Mouse (Mus musculus) hindbrain, embryonic 16.5 days (tissue): ENCODE measurements around the gene Arglu1. TPM values are rescaled to one million over a fixed set of nuclear protein-coding genes. Genes with fewer than 3 reads are reported as not detected.

Experiments used
- ATAC-seq: fragments of 200-750 bp; cut with Nextera tagmentation; 2 replicates; pipeline ENCODE4 v1.8.0; 2017; ENCODE audit warnings: moderate TSS enrichment, moderate library complexity
- H3K27ac ChIP-seq: fragments of 300-500 bp; sonication (generic); 2 replicates; pipeline ENCODE4 v1.5.1; 2014; ENCODE audit warnings: low read depth, mild to moderate bottlenecking, control low read depth, low read length, moderate library complexity
- H3K27me3 ChIP-seq: fragments of 300-500 bp; sonication (generic); replicated peaks from 2 replicates; pipeline ENCODE4 v1.6.1; 2014; ENCODE audit warnings: low read length; ENCODE audit not compliant: control insufficient read depth, insufficient read depth
- H3K36me3 ChIP-seq: fragments of 300-500 bp; sonication (generic); 2 replicates; pipeline ENCODE4 v1.6.1; 2014; ENCODE audit warnings: mild to moderate bottlenecking, low read length, moderate library complexity, mixed read lengths; ENCODE audit not compliant: control insufficient read depth, insufficient read depth
- H3K4me1 ChIP-seq: fragments of 300-500 bp; sonication (generic); 2 replicates; pipeline ENCODE4 v1.6.1; 2014; ENCODE audit warnings: low read depth, low read length; ENCODE audit not compliant: control insufficient read depth, insufficient read depth
- H3K4me2 ChIP-seq: fragments of 300-500 bp; sonication (generic); 2 replicates; pipeline ENCODE4 v1.6.1; 2014; ENCODE audit warnings: mild to moderate bottlenecking, low read length, control low read depth, moderate library complexity
- H3K4me3 ChIP-seq: fragments of 300-500 bp; sonication (generic); 2 replicates; pipeline ENCODE4 v1.5.1; 2014; ENCODE audit warnings: mild to moderate bottlenecking, low read length, control low read depth, moderate library complexity
- H3K9ac ChIP-seq: fragments of 300-500 bp; sonication (generic); 2 replicates; pipeline ENCODE4 v1.6.1; 2014; ENCODE audit warnings: low read depth, mild to moderate bottlenecking, control low read depth, low read length, moderate library complexity
- H3K9me3 ChIP-seq: fragments of 300-500 bp; sonication (generic); 2 replicates; pipeline ENCODE4 v1.6.1; 2014; ENCODE audit warnings: mild to moderate bottlenecking, low read length, moderate library complexity; ENCODE audit not compliant: control insufficient read depth
- WGBS: fragments of 180-500 bp; shearing (Covaris S2); extraction: QIAGEN DNeasy Blood & Tissue Kit; methylation state at CpG from one replicate; pipeline ENCODE4 v1.1.7; 2014; 5-methylcytosine and 5-hydroxymethylcytosine counted together
- polyA plus RNA-seq: library from polyadenylated mRNA; unstranded; fragments of >200 nt; fragmentation: Nextera tagmentation; extraction: Ambion mirVana; gene quantifications from 2 replicates; pipeline ENCODE4 v1.2.1, GENCODE M21; 2015

The Arglu1 gene
- polyA plus RNA-seq, 1 experiment from 2014 or later: 111 TPM

- Histone ChIP-seq H3K4me2 (peak overlapping the region; percentile 66), H3K36me3 (no peaks in the 10 kb centered on the region), H3K27me3 (no peaks in the 10 kb centered on the region), H3K9me3 (no peaks in the 10 kb centered on the region), H3K9ac (peak overlapping the region; percentile 94), H3K4me1 (peaks cover 15% of the 10 kb centered on the region), H3K4me3 (peak overlapping the region; percentile 99), H3K27ac (peak overlapping the region; percentile 90)
- WGBS: under 1% methylated on average over 52 of the region's 88 CpGs
- ATAC-seq: peak; percentile 2; the same call in 1 of the 2 replicates
Observed at GRCm38 (mm10) chr8:8660307-8661098, 29.8 kb downstream of the Arglu1 start.

GRCm38 (mm10) chr8:8659503-8660306 lies 30.6 kb downstream of the Arglu1 start:
- H3K4me1 ChIP-seq: peaks cover 21% of the 10 kb centered on the region
- under 1% methylated on average over 53 of the region's 53 CpGs for WGBS
- ATAC-seq: no peak
- peak overlapping the region; percentile 94 for H3K9ac ChIP-seq
- H3K4me3 ChIP-seq: peak overlapping the region; percentile 99
- H3K36me3 ChIP-seq: no peaks in the 10 kb centered on the region
- H3K27ac ChIP-seq: peak overlapping the region; percentile 90
- H3K27me3 ChIP-seq: no peaks in the 10 kb centered on the region
- no peaks in the 10 kb centered on the region for H3K9me3 ChIP-seq
- H3K4me2 ChIP-seq: peak overlapping the region; percentile 66

GRCm38 (mm10) chr8:8658426-8659224 lies 31.7 kb downstream of the Arglu1 start:
- ATAC-seq: peak; percentile 41
- Histone ChIP-seq H3K9ac (peak overlapping the region; percentile 94), H3K4me2 (peak overlapping the region; percentile 66), H3K4me3 (peak overlapping the region; percentile 99), H3K9me3 (no peaks in the 10 kb centered on the region), H3K36me3 (no peaks in the 10 kb centered on the region), H3K27me3 (no peaks in the 10 kb centered on the region), H3K4me1 (peaks cover 32% of the 10 kb centered on the region), H3K27ac (peak overlapping the region; percentile 75)
- 2% methylated on average over 19 of the region's 19 CpGs for WGBS

- Histone ChIP-seq H3K36me3 (no peaks in the 10 kb centered on the region), H3K4me1 (peaks cover 38% of the 10 kb centered on the region), H3K27ac (peak overlapping the region; percentile 75), H3K9me3 (no peaks in the 10 kb centered on the region), H3K4me3 (peak overlapping the region; percentile 99), H3K9ac (peak overlapping the region; percentile 94), H3K4me2 (peak overlapping the region; percentile 66), H3K27me3 (no peaks in the 10 kb centered on the region)
- WGBS: 13% methylated on average over 5 of the region's 5 CpGs
- ATAC-seq: no peak
Observed at GRCm38 (mm10) chr8:8657692-8658355, 32.5 kb downstream of the Arglu1 start.

- H3K4me1 ChIP-seq: peaks cover 41% of the 10 kb centered on the region
- WGBS: 10% methylated on average over 14 of the region's 14 CpGs
- no peaks in the 10 kb centered on the region for H3K36me3 ChIP-seq
- peak overlapping the region; percentile 36 for H3K27ac ChIP-seq
- H3K27me3 ChIP-seq: no peaks in the 10 kb centered on the region
- H3K4me3 ChIP-seq: peak overlapping the region; percentile 99
- H3K9me3 ChIP-seq: no peaks in the 10 kb centered on the region
- H3K4me2 ChIP-seq: peak overlapping the region; percentile 66
- peak overlapping the region; percentile 58 for H3K9ac ChIP-seq
- no peak for ATAC-seq
Observed at GRCm38 (mm10) chr8:8656578-8657441, 33.5 kb downstream of the Arglu1 start.

- Histone ChIP-seq H3K27me3 (no peaks in the 10 kb centered on the region), H3K9me3 (no peaks in the 10 kb centered on the region), H3K4me2 (peak overlapping the region; percentile 66), H3K27ac (peak overlapping the region; percentile 69), H3K4me3 (peak overlapping the region; percentile 99), H3K4me1 (peaks cover 41% of the 10 kb centered on the region), H3K36me3 (no peaks in the 10 kb centered on the region), H3K9ac (peak overlapping the region; percentile 14)
- ATAC-seq: no peak
- WGBS: 13% methylated on average over 24 of the region's 24 CpGs
Observed at GRCm38 (mm10) chr8:8655346-8656340, 34.7 kb downstream of the Arglu1 start.

GRCm38 (mm10) chr8:8653906-8654489 lies 36.3 kb downstream of the Arglu1 start:
- no peak overlapping the region for H3K9ac ChIP-seq

More at GRCm38 (mm10) chr8:8653906-8654489, 36.3 kb downstream of the Arglu1 start:
- Histone ChIP-seq H3K4me3 (peak overlapping the region; percentile 7; the same call in 1 of the 2 replicates), H3K36me3 (no peaks in the 10 kb centered on the region), H3K9me3 (no peaks in the 10 kb centered on the region), H3K27me3 (no peaks in the 10 kb centered on the region), H3K4me1 (peaks cover 53% of the 10 kb centered on the region), H3K4me2 (peak overlapping the region; percentile 66), H3K27ac (peak overlapping the region; percentile 21; the same call in 1 of the 2 replicates)
- WGBS: 13% methylated on average over 12 of the region's 12 CpGs
- ATAC-seq: no peak
